Mouse (Mus musculus) ovary, postnatal 10 days (tissue): ENCODE results near the gene Ppl.

Experiments
- DNase-seq: peaks from one replicate; pipeline ENCODE4 v3.0.0; 2022; ENCODE audit warnings: low spot score

The Ppl gene

DNA sequence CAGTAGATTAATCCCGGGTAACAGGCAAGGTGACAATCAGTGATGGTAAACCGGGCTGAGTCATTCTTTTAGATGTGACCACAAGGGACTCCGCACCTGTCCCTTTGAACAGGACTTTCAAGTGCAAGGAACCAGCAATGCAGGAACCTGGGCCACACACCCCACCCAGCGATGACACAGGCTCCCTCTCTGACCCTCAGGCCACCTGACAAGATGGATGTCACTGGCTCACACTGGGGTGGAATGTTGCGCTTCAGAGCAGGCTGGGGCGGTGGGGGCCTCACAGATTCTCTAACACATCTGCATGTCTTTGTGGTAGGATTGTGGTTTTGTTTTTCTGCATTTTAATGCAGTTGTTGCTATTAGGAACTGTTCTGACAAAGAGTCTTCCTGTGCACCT, 8.7 kb downstream of the Ppl start:
- DNase-seq, result no peak

DNA sequence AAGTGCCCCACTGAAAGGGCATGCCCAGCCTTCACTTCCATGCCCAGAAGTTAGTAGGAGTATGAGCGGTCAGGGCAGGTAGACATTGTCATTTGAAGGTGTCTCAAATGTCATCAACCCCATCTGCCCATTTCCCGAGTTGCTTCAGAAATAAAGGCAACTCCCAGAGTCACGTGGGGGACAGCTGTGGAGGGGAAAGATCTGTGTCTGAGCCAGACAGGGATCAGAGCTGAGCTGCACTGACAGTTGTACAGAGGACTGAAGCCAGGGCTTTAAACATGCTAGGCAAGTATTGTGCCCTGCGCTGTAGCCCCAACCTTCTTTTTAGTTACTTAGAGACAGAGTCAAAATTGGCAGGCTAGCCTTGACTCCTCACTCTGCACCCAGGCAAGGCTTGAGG, 12.4 kb downstream of the Ppl start:
- no peak for DNase-seq

DNA sequence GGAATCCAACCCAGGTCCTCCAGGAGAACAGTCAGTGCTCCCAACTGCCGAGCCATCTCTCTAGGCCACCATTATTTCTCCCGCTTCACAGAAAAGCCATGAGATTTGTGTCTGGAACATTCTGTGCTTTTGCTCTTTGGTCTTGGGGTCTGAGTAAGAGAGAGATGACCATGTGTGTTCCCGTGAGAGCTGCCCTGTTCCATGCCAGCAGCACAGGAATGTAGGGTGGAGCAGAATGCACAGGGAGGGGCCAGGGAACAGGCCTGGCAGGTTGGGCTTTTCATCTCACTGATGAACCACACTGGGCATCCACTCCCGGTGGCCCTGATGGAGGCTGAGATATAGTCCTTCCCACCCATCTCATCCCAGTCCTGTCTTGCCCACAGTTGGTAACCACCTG, 12.8 kb downstream of the Ppl start:
- DNase-seq, result no peak

DNA sequence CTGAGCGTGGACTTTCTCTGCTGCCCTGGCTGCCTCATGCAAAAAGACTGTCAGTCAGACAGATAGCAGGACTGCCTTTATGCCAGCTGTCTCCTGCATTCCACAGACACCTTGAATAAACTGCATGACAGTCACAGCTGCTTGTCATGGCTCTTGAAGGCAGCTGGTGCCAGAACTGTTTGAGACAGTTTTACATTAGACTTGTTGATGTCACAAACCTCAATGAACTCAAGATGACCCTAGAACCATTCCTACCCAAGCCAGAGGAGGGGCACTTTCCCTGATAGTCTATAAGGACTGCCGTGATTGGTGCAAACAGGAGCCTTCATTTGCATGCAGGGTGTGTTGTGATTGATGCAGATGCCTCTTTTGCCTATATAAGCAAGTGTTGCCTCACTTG, 18.6 kb downstream of the Ppl start:
- no peak for DNase-seq

DNA sequence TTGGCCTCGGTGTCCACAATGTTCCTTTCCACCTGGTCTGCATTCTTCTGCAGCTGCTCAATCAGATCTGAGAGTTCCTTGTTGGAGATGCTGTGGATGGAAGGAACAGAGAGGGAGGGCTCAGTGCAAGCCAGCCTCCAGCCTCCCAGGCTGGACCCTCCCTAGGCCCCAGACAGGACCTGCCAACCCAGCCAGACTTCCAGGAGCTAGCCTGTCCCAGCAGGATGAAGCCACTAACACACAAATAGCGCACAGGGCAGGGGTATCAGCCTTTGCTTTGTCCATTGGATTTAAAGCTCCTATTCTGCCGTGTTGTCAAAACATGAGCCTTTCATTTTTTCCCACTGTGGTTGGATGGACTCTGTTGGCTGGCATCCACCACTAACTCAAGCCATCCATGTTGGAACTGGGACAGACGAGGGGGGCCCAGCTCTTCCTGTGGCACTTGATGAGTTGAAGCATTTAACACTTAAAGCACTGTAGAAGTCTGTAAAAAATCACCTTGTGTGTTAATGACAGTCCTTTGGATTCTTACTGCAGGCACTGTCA, 19.1 kb downstream of the Ppl start:
- DNase-seq, result no peak

DNA sequence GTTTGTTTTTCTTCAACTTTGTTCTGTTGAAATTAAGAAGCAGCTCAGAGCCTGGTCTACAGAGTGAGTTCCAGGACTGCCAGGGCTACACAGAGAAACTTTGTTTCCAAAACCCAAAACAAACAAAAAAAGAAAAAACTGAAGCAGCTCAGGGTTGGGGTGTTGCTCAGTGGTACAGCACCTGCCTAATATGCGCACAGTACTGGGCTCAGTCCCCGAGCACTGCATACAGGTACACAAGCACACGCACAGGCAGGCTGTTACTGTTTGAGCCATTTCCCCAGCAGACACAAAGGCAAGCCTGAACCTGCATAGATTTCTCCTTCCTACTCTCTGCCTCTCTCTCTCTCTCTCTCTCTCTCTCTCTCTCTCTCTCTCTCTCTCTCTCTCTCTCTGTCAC, 21.2 kb downstream of the Ppl start:
- DNase-seq, result no peak

DNA sequence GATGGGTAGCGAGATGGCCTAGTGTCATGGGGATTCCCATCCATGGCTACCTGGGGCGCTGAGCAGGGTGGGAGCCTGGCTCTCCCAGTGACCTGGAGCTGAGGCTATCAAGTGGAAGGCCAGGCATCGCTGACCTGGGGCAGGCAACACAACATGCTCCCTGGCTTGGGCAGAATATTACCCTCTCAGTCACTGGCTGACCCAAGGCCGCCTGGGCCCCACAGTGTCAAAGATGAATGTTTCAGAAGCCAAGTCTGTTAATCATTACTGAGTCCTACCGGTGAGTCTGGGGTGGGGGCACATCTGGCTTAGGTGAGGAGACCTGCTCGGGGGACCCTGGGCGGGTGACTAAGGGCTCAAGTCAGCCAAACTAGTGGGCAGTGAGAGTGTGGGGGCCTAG, 22.3 kb downstream of the Ppl start:
- no peak for DNase-seq

DNA sequence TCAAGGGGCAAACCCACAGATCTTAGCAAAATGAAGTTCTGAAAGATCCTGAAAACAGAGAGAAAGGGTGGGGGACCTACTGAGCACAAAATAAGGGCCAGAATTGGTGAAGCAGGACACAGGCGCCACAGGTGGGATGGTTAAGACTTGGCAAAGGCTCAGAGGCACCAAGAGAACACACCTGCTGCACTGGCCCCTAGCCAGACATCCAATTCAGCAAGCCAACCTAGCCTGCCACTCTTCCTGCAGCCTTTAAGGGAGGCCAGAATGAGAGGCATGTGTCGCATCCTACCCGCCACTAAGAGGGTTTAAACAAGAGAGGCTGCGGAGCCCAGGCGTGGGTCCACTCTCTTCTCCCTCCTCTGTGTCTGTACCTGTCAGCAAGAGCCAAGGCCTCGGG, 31.2 kb downstream of the Ppl start:
- no peak for DNase-seq

DNA sequence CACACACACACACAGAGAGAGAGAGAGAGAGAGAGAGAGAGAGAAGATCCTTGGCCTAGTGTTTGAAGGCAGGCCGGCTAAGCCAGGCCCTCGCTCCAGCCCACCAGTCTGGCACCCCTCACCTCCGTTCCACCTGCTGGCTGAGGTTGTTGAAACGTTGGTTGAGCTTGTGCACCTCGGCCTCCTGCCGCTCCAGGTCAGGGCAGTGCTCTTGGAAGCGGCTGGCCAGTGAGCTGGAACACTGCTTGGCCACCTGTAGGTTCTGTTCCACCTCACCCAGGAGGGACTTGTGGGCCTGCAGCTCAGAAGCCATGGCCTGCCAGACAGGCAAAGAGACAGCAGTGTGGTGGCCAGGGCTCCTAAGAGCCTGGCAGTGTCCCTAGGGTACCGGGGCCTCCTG, 35.7 kb downstream of the Ppl start:
- DNase-seq, result no peak

DNA sequence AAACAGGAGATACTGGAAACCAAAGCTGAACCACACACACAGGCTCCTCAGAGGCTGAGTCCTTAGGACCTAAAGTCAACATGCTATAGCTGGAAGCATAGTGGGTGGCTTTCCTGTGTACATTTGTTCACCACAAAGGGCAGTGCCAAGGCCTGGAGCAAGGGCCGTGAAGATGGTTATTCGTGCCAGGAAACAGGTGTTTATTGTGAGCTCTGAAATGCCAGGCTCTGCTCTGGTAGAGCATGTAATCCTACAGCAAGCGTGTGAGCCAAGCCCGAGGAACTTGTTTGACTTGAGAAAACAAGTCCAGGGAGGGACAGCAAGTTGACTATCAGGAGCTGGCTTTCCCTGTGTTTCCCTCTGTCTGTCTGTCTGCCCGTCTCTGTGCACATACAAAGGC, 38.9 kb downstream of the Ppl start:
- DNase-seq, result no peak

DNA sequence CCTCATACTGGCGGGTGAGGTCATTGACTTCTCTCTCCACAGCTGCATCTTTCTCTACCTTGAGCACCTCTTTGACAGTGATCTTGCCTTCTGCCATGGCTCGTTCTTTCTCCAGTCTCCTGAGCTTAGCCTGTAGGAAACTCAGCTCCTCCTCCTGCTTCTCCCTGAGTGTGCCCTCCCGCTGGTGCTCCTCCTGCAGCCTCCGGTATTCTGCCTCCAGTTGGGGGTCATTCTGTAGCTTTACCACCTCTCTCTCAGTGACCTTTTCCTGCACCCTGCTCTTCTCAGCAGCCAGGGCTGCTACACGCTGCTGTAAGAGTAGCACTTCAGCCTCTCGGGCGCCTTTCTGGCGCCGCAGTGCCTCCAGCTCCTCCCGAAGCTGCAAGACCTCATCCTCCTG, 43.2 kb downstream of the Ppl start:
- DNase-seq, result no peak

DNA sequence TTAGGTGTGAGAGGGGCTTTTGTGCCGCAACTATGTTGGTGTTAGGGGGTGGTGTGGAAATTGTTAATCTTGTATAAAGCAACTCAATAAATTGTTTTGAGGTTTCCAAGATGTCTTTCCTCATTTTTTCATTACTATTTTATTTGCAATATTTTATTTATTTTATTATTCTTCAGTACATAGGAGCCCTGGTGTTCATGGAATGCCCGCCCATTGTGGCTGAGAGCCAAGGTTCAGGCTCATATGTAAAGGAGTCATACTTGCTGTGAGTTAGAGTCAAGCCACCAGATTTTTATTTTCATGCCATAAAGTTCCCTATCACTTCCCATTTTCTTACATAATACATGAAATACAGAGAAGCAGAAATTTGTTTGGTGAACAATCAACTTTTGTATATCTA, 46.0 kb downstream of the Ppl start:
- DNase-seq, result no peak

DNA sequence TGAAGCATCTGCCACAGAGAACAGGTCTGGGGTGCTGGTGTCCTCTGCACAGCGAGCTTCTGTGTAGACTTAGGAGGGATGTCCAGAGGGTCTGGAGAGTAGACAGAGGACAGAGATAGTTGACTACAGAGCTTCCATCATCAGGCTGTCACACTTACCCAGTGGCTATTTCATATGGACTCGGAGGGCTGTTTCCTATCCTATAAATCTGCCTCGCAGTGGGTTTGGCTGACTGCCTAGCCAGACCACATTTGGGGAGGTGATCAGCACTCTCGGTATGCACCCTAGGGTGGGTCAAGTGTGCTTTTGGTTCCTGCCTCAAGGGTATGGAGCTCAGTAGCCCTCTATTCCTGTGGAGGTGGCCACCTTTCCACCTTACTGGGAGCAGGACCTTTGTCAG, 47.0 kb downstream of the Ppl start:
- no peak for DNase-seq

DNA sequence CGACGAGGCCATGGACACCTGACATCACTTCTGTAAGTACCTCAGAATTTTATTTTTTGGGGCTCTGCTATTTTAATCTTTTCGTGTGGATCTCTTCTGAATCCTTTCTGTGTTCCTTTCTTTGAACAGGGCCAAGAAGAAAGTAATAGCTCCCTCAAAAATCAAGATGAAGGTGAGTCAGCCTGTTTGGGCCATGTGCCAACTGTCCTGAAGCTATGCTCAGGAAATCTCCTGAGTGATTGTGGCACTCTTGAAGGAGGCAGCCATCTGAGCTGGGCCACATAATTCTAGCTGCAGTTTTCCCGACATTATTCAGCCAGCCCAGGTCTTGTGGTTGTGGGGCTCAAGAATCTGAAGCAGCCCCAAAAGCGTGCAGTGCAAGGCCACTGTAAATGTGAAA, 57.9 kb downstream of the Ppl start:
- DNase-seq, result no peak

DNA sequence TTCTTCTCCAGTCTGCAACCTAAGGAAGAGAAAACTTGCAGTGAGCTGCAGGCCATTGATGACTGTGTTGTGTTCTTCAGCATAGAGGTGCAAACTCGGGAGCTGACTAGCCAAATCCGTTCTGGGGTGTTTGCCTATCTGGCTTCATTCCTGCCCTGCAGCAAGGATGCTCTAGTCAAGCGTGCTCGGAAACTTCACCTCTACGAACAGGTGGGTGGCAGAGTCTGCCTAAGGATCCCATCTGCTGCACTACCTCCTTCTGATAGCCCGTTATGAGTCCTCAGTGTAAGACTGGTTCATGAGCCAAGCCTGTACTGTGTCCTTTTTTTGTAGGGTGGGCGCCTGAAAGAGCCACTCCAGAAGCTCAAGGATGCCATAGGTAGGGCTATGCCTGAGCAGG, 60.2 kb downstream of the Ppl start:
- DNase-seq, result no peak

DNA sequence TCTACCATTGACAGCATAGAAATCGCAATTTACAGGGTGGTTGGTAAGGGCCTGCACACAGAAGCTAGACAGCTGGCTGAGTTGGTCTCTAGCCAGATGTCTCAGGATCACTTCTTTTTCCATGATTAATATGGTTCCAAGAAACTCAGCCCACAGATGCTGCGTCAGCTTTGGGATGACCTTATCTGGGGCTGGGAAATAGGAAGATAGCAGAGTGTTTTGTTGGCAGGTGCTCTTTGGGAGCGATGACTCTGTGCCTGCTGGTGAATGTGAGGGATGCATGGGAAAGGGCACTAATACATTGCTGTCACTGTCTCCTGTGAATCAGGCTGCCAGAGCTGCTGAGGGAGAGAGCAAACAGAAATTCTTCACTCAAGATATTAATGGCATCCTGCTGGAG, 61.9 kb downstream of the Ppl start:
- DNase-seq, result no peak

DNA sequence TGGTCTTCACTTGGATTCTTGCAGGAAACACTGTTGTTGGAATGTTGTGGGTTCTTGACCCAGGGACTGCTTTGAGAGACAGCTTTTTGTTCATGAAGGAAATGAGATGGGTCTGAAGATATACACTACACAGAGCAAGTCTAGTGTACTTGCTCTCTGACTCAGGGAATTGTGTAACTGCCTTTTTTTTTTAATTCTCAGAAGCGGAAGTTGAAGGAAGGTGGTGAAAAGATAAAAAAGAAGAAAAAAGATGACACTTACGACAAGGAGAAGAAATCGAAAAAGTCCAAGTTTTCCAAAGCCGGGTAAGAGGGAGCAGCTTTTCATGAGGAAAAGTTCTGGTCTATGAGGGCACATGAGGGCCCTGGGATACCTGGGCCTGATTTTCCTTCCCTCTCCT, 68.7 kb downstream of the Ppl start:
- no peak for DNase-seq

DNA sequence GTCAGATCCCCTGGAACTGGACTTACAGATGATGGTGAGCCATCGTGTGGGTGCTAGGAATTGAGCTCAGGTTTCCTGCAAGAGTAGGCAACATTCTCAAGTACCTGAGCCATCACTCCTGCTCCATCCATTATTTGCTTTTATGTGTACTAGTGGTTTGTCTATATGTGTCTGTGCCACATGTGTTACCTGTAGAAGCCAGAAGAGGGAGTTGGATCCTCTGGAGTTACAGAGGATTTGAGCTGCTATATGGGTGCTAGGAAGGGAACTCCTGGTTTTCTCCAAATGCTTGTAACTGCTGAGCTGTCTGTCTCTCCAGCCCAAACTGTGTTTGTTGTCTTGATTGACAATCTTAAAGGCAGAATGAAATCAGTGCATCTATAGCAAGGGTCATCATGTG, 74.1 kb downstream of the Ppl start:
- no peak for DNase-seq

DNA sequence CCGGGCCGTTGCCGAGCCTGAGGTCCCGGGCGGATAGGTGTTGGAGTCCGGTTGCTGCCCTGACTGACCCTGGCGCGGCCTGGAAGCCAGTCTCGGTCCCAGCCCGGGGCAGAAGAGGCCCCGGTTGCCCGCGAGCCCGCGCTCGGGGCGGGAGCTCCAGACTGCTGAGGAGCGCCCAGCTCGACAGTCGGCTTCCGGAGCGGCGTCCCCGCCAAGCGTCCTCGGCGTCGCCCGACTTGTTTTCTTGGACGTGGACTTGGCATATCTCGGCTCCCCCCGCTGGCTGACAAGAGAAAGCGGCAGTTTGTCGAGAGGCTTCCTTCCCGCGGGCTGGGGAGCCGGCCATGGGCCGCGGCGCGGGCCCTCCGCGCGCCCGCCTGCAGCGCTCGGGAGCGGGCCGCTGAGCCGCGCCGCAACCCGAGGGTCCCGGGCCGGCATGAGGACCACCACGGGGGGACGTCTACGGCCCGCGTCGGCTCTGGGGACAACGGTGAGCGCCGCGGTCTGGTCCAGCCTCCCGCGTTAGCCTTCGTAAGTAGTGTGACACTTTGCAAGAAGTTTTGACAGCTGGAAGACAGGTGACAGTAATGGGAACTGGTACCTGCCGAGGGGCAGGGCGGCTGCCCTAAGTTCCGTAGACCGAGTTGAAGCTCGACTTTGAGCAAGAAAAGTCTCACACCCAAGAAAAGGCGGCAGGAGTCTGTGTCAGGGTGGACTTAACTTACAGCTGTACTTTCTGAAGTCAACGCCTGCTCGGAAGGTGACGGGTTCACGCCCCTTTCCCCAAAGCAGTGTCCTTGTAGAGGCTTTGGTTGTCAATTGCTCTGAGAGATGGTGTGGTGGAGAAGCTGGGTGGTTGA, 81.7 kb downstream of the Ppl start:
- peak; percentile 59 for DNase-seq

DNA sequence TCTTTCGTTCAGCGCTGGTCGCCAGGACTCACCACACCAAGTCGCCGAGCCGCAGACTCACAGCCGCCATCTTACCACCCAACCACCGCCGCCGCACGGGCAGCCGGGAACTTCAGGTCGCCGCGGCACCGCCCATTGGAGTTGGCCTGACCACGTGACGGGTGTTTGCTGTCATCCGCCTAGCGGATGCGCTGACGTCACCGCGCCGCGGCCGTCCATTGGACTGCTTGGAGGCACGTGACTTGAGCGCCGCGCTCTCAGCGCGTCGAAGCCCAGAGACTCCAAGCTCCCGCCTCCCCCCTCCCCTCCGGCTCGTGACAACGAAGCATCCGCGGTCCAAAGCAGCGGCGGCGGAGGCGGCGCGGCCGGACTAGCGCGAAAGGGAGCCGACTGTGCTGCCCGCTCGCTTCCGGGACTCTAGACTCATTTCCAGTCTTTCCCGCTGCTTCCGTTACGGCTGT, 82.4 kb downstream of the Ppl start, which contains the start of the genes Glyr1 and Ubn1:
Gene Glyr1, minus strand, starts transcription at position 90 of the 461 bp plus-strand sequence.
Gene Ubn1, plus strand, starts transcription at position 284 of the 461 bp plus-strand sequence.
- peak; percentile 87 for DNase-seq

DNA sequence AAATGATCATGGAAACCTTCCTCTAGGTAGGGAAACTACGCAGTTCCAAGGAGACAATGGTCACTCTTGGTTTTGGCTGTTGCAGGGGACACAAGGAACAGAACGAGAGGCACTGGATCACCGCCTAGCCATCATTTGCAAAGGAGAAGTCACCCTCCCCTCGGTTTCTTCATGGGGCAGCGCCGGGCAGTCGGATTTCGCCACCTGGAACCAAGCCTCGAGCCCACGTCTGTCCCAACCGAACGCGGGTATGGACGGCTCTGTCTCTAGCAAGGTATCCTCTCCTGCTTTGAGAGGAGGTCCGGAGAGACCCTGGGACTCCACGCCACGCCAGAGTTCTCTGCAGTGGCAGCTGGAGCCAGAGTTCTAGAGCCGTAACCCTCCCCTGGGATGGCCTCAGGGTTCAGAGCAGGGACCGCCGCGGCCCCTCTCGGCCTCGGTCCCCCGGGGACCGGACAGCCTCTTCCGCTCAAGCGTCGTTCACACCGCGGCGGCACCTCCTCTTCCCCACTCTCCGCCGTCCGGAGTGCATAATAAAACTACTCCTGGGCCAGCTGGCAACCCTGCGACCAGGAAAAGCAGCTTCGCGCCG, 82.9 kb downstream of the Ppl start:
- no peak for DNase-seq

DNA sequence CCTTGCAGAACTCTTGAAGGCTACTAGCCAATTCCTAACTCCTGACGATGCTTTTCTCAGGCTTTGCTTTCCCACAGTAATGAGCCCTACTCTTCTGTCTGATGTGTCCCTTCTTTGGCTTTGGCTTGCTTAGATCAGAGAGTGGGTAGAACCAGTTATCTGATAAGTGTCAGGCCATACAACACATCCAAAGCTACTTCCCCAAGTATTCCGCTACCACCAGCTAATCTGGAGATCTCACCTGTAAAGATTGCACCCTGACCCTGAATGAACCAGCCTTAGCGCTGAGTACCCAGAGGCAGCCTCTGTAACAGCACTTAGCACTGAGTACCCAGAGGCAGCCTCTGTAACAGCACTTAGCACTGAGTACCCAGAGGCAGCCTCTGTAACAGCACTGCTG, 86.9 kb downstream of the Ppl start:
- no peak for DNase-seq

DNA sequence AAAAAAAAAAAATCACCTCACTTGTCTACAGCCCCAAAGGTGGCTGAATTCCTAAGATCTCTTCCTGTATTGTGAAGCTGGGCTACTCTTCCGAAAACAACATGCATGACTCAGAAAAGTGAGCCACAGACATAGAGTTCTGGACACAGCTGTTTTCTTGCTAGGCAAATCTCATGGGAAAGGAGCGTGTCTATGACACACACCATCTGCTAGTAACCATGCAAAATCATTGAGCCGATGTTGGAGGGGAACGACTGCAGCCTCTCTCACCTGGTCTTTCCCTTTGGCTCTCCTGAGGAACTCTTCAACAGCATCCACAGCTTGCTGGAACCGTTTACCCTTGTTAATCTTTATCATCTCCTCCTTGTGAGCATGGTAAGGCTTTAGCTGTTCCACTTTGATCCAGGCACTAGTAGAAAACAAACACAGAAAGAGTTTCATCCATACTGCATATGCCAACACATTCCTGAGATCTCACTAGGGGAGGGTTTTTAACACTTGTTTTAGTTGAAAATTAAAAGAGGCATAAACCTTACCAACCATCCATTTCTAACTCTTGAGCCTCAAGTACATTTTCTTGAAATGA, 95.5 kb downstream of the Ppl start:
- DNase-seq, result no peak
